Mouse (Mus musculus): Measurements from ENCODE around the gene Bhlha15.

- TF ChIP-seq POLR2A (IDR thresholded peaks at IDR 0.05; ENCODE audit: low read depth, low read length) (peak; percentile 93), CTCF (IDR thresholded peaks at IDR 0.05; ENCODE audit: borderline replicate concordance, insufficient read depth, low read length) (no peak)
Measured at GRCm38 (mm10) chr5:144223503-144223862, 33.4 kb downstream of the Bhlha15 start, which contains the start of gene Tecpr1.
